Mouse (Mus musculus): ENCODE measurements around the gene Micu1.

The Micu1 gene

GRCm38 (mm10) chr10:59884327-59885173 is 182.3 kb downstream of the Micu1 start:
- DNase-seq (ENCODE audit: low spot score) = no peak

GRCm38 (mm10) chr10:59885174-59886080 is 183.2 kb downstream of the Micu1 start:
- no peak for DNase-seq (ENCODE audit: low spot score)

GRCm38 (mm10) chr10:59886081-59886466 is 183.8 kb downstream of the Micu1 start:
- DNase-seq (ENCODE audit: low spot score) = no peak

- no peak for DNase-seq (ENCODE audit: low spot score)
Measured at GRCm38 (mm10) chr10:59887432-59887831, 185.2 kb downstream of the Micu1 start.

- DNase-seq (ENCODE audit: low spot score) = no peak
Measured at GRCm38 (mm10) chr10:59889339-59889738, 187.1 kb downstream of the Micu1 start.

GRCm38 (mm10) chr10:59889953-59890751 is 187.9 kb downstream of the Micu1 start:
- no peak for DNase-seq (ENCODE audit: low spot score)

- no peak for DNase-seq (ENCODE audit: low spot score)
Measured at GRCm38 (mm10) chr10:59892977-59893376, 190.7 kb downstream of the Micu1 start.

- DNase-seq (ENCODE audit: low spot score) = peak; percentile 67
Measured at GRCm38 (mm10) chr10:59894251-59895160, 192.2 kb downstream of the Micu1 start.

GRCm38 (mm10) chr10:59895460-59896186 is 193.3 kb downstream of the Micu1 start:
- DNase-seq (ENCODE audit: low spot score) = no peak

GRCm38 (mm10) chr10:59896211-59896610 is 193.9 kb downstream of the Micu1 start:
- no peak for DNase-seq (ENCODE audit: low spot score)

GRCm38 (mm10) chr10:59896911-59897331 is 194.6 kb downstream of the Micu1 start:
- DNase-seq (ENCODE audit: low spot score) = no peak

- no peak for DNase-seq (ENCODE audit: low spot score)
Measured at GRCm38 (mm10) chr10:59897511-59897910, 195.2 kb downstream of the Micu1 start.

GRCm38 (mm10) chr10:59898180-59898778 is 196.0 kb downstream of the Micu1 start:
- no peak for DNase-seq (ENCODE audit: low spot score)

- DNase-seq (ENCODE audit: low spot score) = no peak
Measured at GRCm38 (mm10) chr10:59898935-59899334, 196.7 kb downstream of the Micu1 start.

- DNase-seq (ENCODE audit: low spot score) = peak; percentile 79
Measured at GRCm38 (mm10) chr10:59899341-59900173, 197.3 kb downstream of the Micu1 start.

- DNase-seq (ENCODE audit: low spot score) = no peak
Measured at GRCm38 (mm10) chr10:59900174-59900435, 197.8 kb downstream of the Micu1 start.

GRCm38 (mm10) chr10:59900939-59901338 is 198.7 kb downstream of the Micu1 start:
- DNase-seq (ENCODE audit: low spot score) = no peak

GRCm38 (mm10) chr10:59901463-59901862 is 199.2 kb downstream of the Micu1 start:
- no peak for DNase-seq (ENCODE audit: low spot score)

GRCm38 (mm10) chr10:59901986-59902605 is 199.8 kb downstream of the Micu1 start:
- DNase-seq (ENCODE audit: low spot score) = no peak

All from yolk sac, embryonic 10.5 days (tissue).